In genomic region chr1:166298884-166299283, GRCm38 (mm10) we compare ENCODE assay signal across 24 mouse cellular contexts. TPM values are rescaled to one million over a fixed set of nuclear protein-coding genes. Genes with fewer than 3 reads are reported as not detected.
A peak's percentile ranks its signal among the peaks of the same experiment; 100 is the strongest.
DNase-seq lines count a peak whose midpoint lies in the region; ATAC-seq and TF ChIP-seq lines count a peak whose summit lies in the region.
"Had no signal": no experiment of that assay in that cellular context is flagged by ENCODE, and none has a peak within 500 bp of the region (broad histone marks: within the 10 kb centered on the region; RNA-seq: fewer than 3 reads in every experiment).

No protein-coding gene starts in this region.

- H3K4me2 ChIP-seq in neural tube, embryonic 14.5 days (ENCODE audit: low read depth, low read length) = no peak overlapping the region
- H3K4me2 ChIP-seq in neural tube, embryonic 15.5 days = no peak overlapping the region
- no peak overlapping the region for H3K4me2 ChIP-seq in hindbrain, embryonic 16.5 days (ENCODE audit: low read length)
- H3K4me2 ChIP-seq: forebrain, embryonic 13.5 days; heart, embryonic 13.5 days; hindbrain, embryonic 14.5 days had no signal

- 71% methylated on average over 2 of the region's 2 CpGs for WGBS in neural tube, embryonic 14.5 days
- 58% methylated on average over 2 of the region's 2 CpGs for WGBS in neural tube, embryonic 15.5 days
- 79% methylated on average over 2 of the region's 2 CpGs for WGBS in hindbrain, embryonic 16.5 days

- H3K27me3 ChIP-seq in neural tube, embryonic 14.5 days (ENCODE audit: control insufficient read depth, insufficient read depth, low read length) = no peaks in the 10 kb centered on the region
- H3K27me3 ChIP-seq in neural tube, embryonic 15.5 days (replicated peaks) = no peaks in the 10 kb centered on the region
- H3K27me3 ChIP-seq in hindbrain, embryonic 16.5 days (replicated peaks; ENCODE audit: control insufficient read depth, insufficient read depth, low read length) = no peaks in the 10 kb centered on the region
- H3K27me3 ChIP-seq: forebrain, embryonic 13.5 days had no signal

- no peak for TF ChIP-seq CTCF in layer of hippocampus, adult 2 months (conservative IDR thresholded peaks at IDR 0.05)

- ATAC-seq in frontal cortex, adult (ENCODE audit: low TSS enrichment) = peak; percentile 28
- ATAC-seq in neural tube, embryonic 14.5 days (ENCODE audit: low read depth) = peak; percentile 49; the same call in 1 of the 2 replicates
- no peak for ATAC-seq in neural tube, embryonic 15.5 days (ENCODE audit: low FRiP score)
- ATAC-seq in hindbrain, embryonic 16.5 days = no peak
- ATAC-seq: activated CD4-positive, CD25-positive, alpha-beta regulatory T cell, adult 4 months; forebrain, embryonic 13.5 days; forebrain, embryonic 16.5 days had no signal

- no peaks in the 10 kb centered on the region for H3K36me3 ChIP-seq in neural tube, embryonic 14.5 days (ENCODE audit: control insufficient read depth, insufficient read depth, low read length)
- H3K36me3 ChIP-seq in neural tube, embryonic 15.5 days = no peaks in the 10 kb centered on the region
- no peaks in the 10 kb centered on the region for H3K36me3 ChIP-seq in hindbrain, embryonic 16.5 days (ENCODE audit: control insufficient read depth, insufficient read depth, low read length)
- H3K36me3 ChIP-seq: heart, embryonic 13.5 days had no signal

- no peaks in the 10 kb centered on the region for H3K9me3 ChIP-seq in neural tube, embryonic 14.5 days (ENCODE audit: control insufficient read depth, low read length)
- H3K9me3 ChIP-seq in neural tube, embryonic 15.5 days (replicated peaks) = no peaks in the 10 kb centered on the region
- H3K9me3 ChIP-seq in hindbrain, embryonic 16.5 days (ENCODE audit: control insufficient read depth, low read length) = no peaks in the 10 kb centered on the region
- H3K9me3 ChIP-seq: forebrain, embryonic 10.5 days; forebrain, embryonic 13.5 days; heart, embryonic 13.5 days had no signal

- no peaks in the 10 kb centered on the region for H3K4me1 ChIP-seq in neural tube, embryonic 14.5 days (ENCODE audit: control insufficient read depth, insufficient read depth, low read length)
- H3K4me1 ChIP-seq in neural tube, embryonic 15.5 days = 0 out of 2 replicates have a peak, but pooled peaks cover 12% of the 10 kb centered on the region
- no peaks in the 10 kb centered on the region; the same call in 1 of the 2 replicates for H3K4me1 ChIP-seq in hindbrain, embryonic 16.5 days (ENCODE audit: control insufficient read depth, insufficient read depth, low read depth, low read length)
- H3K4me1 ChIP-seq: forebrain, embryonic 10.5 days had no signal

- H3K9ac ChIP-seq in neural tube, embryonic 14.5 days (replicated peaks; ENCODE audit: low read depth, low read length) = no peak overlapping the region
- no peak overlapping the region for H3K9ac ChIP-seq in neural tube, embryonic 15.5 days (replicated peaks)
- H3K9ac ChIP-seq in hindbrain, embryonic 16.5 days (ENCODE audit: low read depth, low read length) = no peak overlapping the region
- H3K9ac ChIP-seq: forebrain, embryonic 13.5 days; heart, embryonic 13.5 days; hindbrain, embryonic 14.5 days had no signal

- H3K4me3 ChIP-seq in layer of hippocampus, adult 2 months = no peak overlapping the region
- H3K4me3 ChIP-seq in neural tube, embryonic 14.5 days (ENCODE audit: low read depth, low read length) = no peak overlapping the region
- no peak overlapping the region for H3K4me3 ChIP-seq in neural tube, embryonic 15.5 days (replicated peaks)
- no peak overlapping the region for H3K4me3 ChIP-seq in hindbrain, embryonic 16.5 days (ENCODE audit: low read length)
- H3K4me3 ChIP-seq: forebrain, embryonic 10.5 days; forebrain, embryonic 13.5 days; gastrocnemius, adult 2 months; heart, embryonic 13.5 days had no signal

- DNase-seq in frontal cortex, postnatal 10 days (ENCODE audit: low spot score in 2 of 2) = no peak
- DNase-seq in layer of hippocampus, adult 2 months (ENCODE audit: low spot score in 2 of 2) = no peak
- no peak for DNase-seq in layer of hippocampus, postnatal 25 days (ENCODE audit: extremely low spot score in 1 of 2, low spot score in 1 of 2)
- DNase-seq in brain, adult 2 months (ENCODE audit: low read depth, low spot score) = peak; percentile 82
- DNase-seq: adrenal gland, adult 8-10 months; adrenal gland, postnatal 25 days; cerebellum, adult 18-20 months; cerebellum, adult 9-10 months; cerebellum, postnatal 14 days; gastrocnemius, adult 2 months; gastrocnemius, postnatal 14 days; heart, adult 18-20 months; heart, postnatal 14 days; heart, postnatal 4 days had no signal

- peak overlapping the region; percentile 32; the same call in 1 of the 2 replicates for H3K27ac ChIP-seq in layer of hippocampus, adult 2 months
- no peak overlapping the region for H3K27ac ChIP-seq in neural tube, embryonic 14.5 days (ENCODE audit: low read depth, low read length)
- no peak overlapping the region for H3K27ac ChIP-seq in neural tube, embryonic 15.5 days (replicated peaks)
- H3K27ac ChIP-seq in hindbrain, embryonic 16.5 days (ENCODE audit: low read depth, low read length) = no peak overlapping the region
- H3K27ac ChIP-seq: forebrain, embryonic 13.5 days; gastrocnemius, adult 2 months; heart, embryonic 13.5 days; hindbrain, embryonic 14.5 days had no signal

RNA-seq across cellular contexts. Expression of gene Ildr2, which starts 44.9 kb away (rescaled TPM):
- 10 to 100 TPM; 71.5 to 73.6 TPM for total RNA-seq in layer of hippocampus, adult 2 months (2021)
- total RNA-seq in layer of hippocampus, postnatal 25 days (2021) = 10 to 100 TPM; 66.8 to 70.1 TPM
- polyA plus RNA-seq in neural tube, embryonic 14.5 days (2014; fragmentation: Nextera tagmentation; extraction: Ambion mirVana) = 2.8 and 3.3 TPM in 2 replicates
- polyA plus RNA-seq in neural tube, embryonic 15.5 days (2015; fragmentation: Nextera tagmentation; extraction: Ambion mirVana) = 2.8 and 3.0 TPM in 2 replicates
- 3.3 TPM in 2 replicates for polyA plus RNA-seq in hindbrain, embryonic 16.5 days (2015; fragmentation: Nextera tagmentation; extraction: Ambion mirVana)
- polyA plus RNA-seq: activated CD4-positive, CD25-positive, alpha-beta regulatory T cell, adult 4 months had no signal

Comparison
In these comparisons a context has a peak if more than half of its experiments do, and no peak if none do; other contexts are left out.
1. ATAC-seq: peak in frontal cortex, adult (single experiment) and neural tube, embryonic 14.5 days (single experiment); none in neural tube, embryonic 15.5 days (single experiment) and hindbrain, embryonic 16.5 days (single experiment).